Mouse (Mus musculus) ES-Bruce4 (cell line): Measurements from ENCODE around the gene Jak2.

Experiments
- CTCF ChIP-seq: IDR thresholded peaks from one replicate; pipeline ENCODE4 v1.8.1; 2011; ENCODE audit warnings: low read depth, low read length
- EP300 ChIP-seq: IDR thresholded peaks from 2 replicates; pipeline ENCODE4 v1.6.1; 2011; ENCODE audit warnings: low read depth, low read length; ENCODE audit not compliant: insufficient read depth
- POLR2A ChIP-seq: IDR thresholded peaks from one replicate; pipeline ENCODE4 v1.8.1; 2011; ENCODE audit warnings: low read length; ENCODE audit not compliant: insufficient read depth

GRCm38 (mm10) chr19:29240676-29241075 lies 11.0 kb upstream of the Jak2 start:
- no peak for TF ChIP-seq POLR2A
- TF ChIP-seq CTCF = no peak
- no peak for TF ChIP-seq EP300
